Mouse (Mus musculus) heart, embryonic 10.5 days (tissue): ENCODE measurements around the gene Gadl1. TPM values are rescaled to one million over a fixed set of nuclear protein-coding genes. Genes with fewer than 3 reads are reported as not detected.
A peak's percentile ranks its signal among the peaks of the same experiment; 100 is the strongest.

ENCODE experiments used
- DNase-seq: peaks from one replicate; pipeline ENCODE4 v3.0.0-alpha.2; 2017; ENCODE audit warnings: low spot score
- H3K27ac ChIP-seq: fragments of 300-500 bp; sonication (generic); 2 replicates; pipeline ENCODE4 v1.5.1; 2016; ENCODE audit warnings: mild to moderate bottlenecking
- H3K27me3 ChIP-seq: fragments of 300-500 bp; sonication (generic); 2 replicates; pipeline ENCODE4 v1.6.1; 2016; ENCODE audit warnings: mild to moderate bottlenecking; ENCODE audit not compliant: poor library complexity, insufficient read depth, severe bottlenecking
- H3K36me3 ChIP-seq: fragments of 300-500 bp; sonication (generic); 2 replicates; pipeline ENCODE4 v1.6.1; 2016; ENCODE audit warnings: mild to moderate bottlenecking, moderate library complexity
- H3K4me1 ChIP-seq: fragments of 300-500 bp; sonication (generic); 2 replicates; pipeline ENCODE4 v1.6.1; 2016; ENCODE audit warnings: mild to moderate bottlenecking
- H3K4me3 ChIP-seq: fragments of 300-500 bp; sonication (generic); 2 replicates; pipeline ENCODE4 v1.5.1; 2016; ENCODE audit warnings: mild to moderate bottlenecking, moderate library complexity
- H3K9me3 ChIP-seq: fragments of 300-500 bp; sonication (generic); 2 replicates; pipeline ENCODE4 v1.6.1; 2016; ENCODE audit warnings: mild to moderate bottlenecking, moderate library complexity
- WGBS: fragments of 180-500 bp; shearing (Covaris S2); methylation state at CpG from one replicate; pipeline ENCODE4 v1.1.7; 2016; 5-methylcytosine and 5-hydroxymethylcytosine counted together
- polyA plus RNA-seq: library from polyadenylated mRNA; unstranded; fragments of >200 nt; fragmentation: Nextera tagmentation; extraction: Ambion mirVana; gene quantifications from 2 replicates; pipeline ENCODE4 v1.2.1, GENCODE M21; 2016

Gene Gadl1
- polyA plus RNA-seq, 1 experiment from 2014 or later: 0.35 TPM

DNA sequence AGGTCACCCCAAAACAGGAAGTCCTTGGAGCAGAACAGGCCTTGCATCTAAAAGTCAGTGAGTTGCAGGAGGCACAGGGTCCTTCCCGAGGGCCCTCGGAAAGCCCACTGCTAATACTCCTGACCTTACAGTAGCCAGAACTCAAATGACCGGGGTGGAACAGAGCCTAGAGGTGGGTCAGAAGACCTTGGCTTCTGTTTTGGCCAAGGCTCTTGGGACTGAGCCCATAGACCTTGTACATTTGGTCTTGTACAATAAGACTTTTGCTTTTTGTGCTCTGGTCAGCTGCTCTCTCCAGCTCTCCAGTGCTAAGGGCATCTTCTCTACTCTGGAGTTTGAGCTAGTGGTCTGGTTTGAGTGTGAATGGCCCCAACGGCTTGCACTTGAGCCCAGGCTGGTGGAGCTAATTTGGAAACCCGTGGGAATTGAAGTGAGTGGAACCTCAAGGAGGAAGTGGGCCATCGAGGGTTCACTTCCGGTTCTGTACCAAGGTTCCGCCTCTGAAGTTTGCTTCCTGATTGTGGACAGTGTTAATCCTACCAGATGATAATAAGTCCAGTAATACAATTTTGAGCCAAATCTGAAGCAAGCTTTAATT, 174.6 kb downstream of the Gadl1 start:
- Histone ChIP-seq H3K4me3 (no peak overlapping the region), H3K27me3 (no peaks in the 10 kb centered on the region), H3K27ac (no peak overlapping the region), H3K36me3 (no peaks in the 10 kb centered on the region), H3K9me3 (no peaks in the 10 kb centered on the region), H3K4me1 (no peaks in the 10 kb centered on the region)
- WGBS: 84% methylated on average over 8 of the region's 8 CpGs
- DNase-seq: no peak

GRCm38 (mm10) chr9:116084324-116084931, 175.2 kb downstream of the Gadl1 start:
- Histone ChIP-seq H3K27ac (no peak overlapping the region), H3K9me3 (no peaks in the 10 kb centered on the region), H3K4me1 (no peaks in the 10 kb centered on the region), H3K4me3 (no peak overlapping the region), H3K27me3 (no peaks in the 10 kb centered on the region), H3K36me3 (no peaks in the 10 kb centered on the region)
- no peak for DNase-seq
- 89% methylated on average over 12 of the region's 12 CpGs for WGBS

GRCm38 (mm10) chr9:116085999-116086398, 176.7 kb downstream of the Gadl1 start:
- no peak for DNase-seq
- Histone ChIP-seq H3K4me3 (no peak overlapping the region), H3K9me3 (no peaks in the 10 kb centered on the region), H3K27me3 (no peaks in the 10 kb centered on the region), H3K36me3 (no peaks in the 10 kb centered on the region), H3K4me1 (no peaks in the 10 kb centered on the region), H3K27ac (no peak overlapping the region)
- 85% methylated on average over 6 of the region's 6 CpGs for WGBS

GRCm38 (mm10) chr9:116087263-116087662, 178.0 kb downstream of the Gadl1 start:
- no peaks in the 10 kb centered on the region for H3K9me3 ChIP-seq
- H3K27me3 ChIP-seq: no peaks in the 10 kb centered on the region
- H3K4me1 ChIP-seq: no peaks in the 10 kb centered on the region
- 91% methylated on average over 5 of the region's 5 CpGs for WGBS
- H3K4me3 ChIP-seq: no peak overlapping the region
- no peaks in the 10 kb centered on the region for H3K36me3 ChIP-seq
- DNase-seq: no peak
- H3K27ac ChIP-seq: no peak overlapping the region

- 38% methylated on average over 5 of the region's 5 CpGs for WGBS
- Histone ChIP-seq H3K36me3 (peaks cover 4% of the 10 kb centered on the region; the same call in 1 of the 2 replicates), H3K27ac (no peak overlapping the region), H3K4me1 (peaks cover 5% of the 10 kb centered on the region; the same call in 1 of the 2 replicates), H3K4me3 (no peak overlapping the region), H3K9me3 (no peaks in the 10 kb centered on the region), H3K27me3 (no peaks in the 10 kb centered on the region)
- no peak for DNase-seq
These were observed 178.6 kb downstream of the Gadl1 start for GRCm38 (mm10) chr9:116087880-116088279.

GRCm38 (mm10) chr9:116088912-116089311, 179.7 kb downstream of the Gadl1 start:
- WGBS: 85% methylated on average over 9 of the region's 9 CpGs
- H3K9me3 ChIP-seq: no peaks in the 10 kb centered on the region
- no peak overlapping the region for H3K4me3 ChIP-seq
- peaks cover 6% of the 10 kb centered on the region; the same call in 1 of the 2 replicates for H3K4me1 ChIP-seq
- H3K27me3 ChIP-seq: no peaks in the 10 kb centered on the region
- H3K36me3 ChIP-seq: peaks cover 5% of the 10 kb centered on the region; the same call in 1 of the 2 replicates
- H3K27ac ChIP-seq: no peak overlapping the region
- no peak for DNase-seq

DNA sequence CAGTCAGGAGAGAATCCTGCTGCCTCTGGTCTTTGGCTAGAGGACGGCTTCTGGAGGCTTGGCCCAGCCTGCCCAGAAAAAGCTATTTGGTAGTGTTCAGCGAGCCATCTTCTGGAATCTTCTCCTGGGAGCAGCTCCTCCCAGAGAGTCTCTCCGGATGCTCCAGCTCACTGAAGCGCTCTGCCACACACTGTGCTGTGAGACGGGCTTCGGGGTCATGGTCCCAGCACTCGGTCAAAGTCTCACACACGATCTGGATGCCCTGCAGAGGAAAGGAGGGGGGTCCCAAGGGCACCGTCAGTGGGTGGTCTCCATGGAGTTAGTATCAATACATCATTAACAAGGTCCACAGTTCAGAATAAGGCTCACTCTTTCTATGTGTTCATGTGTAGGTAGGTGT, 181.0 kb downstream of the Gadl1 start:
- Histone ChIP-seq H3K36me3 (peaks cover 5% of the 10 kb centered on the region; the same call in 1 of the 2 replicates), H3K27ac (no peak overlapping the region), H3K27me3 (no peaks in the 10 kb centered on the region), H3K4me1 (peaks cover 6% of the 10 kb centered on the region; the same call in 1 of the 2 replicates), H3K9me3 (no peaks in the 10 kb centered on the region), H3K4me3 (no peak overlapping the region)
- no peak for DNase-seq
- WGBS: 83% methylated on average over 9 of the region's 9 CpGs

DNA sequence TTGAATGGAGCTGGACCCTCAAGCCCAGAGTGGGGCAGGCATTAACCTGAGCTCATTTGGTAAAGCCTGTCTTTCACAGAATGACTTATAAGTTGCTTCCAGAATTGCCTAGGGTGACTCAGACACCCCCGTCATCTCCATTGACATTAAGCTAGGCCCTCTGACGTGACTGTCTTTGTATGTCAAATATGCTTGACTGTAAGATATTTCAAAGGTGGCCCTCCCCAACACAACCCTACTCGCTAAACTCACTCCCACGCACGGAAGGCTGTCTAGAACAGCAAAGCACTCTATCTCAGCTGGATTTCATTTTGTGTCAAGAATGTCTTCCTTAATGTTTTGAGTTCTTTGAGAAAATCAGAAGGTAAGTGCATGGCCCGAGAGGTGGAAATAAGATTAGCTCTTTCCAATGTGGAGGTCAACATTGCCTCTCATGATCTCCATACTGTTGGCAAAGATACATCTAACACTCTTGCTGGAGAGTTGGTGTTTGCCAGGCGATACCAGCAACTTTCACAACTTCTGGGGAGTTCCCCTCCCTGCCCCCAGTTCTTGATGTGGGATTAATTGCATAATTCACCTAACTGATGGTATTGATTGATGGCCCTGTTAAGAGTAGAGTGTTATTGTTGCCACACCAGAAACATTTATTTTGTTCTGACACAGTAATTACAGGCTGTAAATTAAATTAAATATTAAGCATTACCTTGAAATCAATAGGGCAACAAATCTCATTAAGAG, 182.0 kb downstream of the Gadl1 start:
- H3K9me3 ChIP-seq: no peaks in the 10 kb centered on the region
- H3K27me3 ChIP-seq: no peaks in the 10 kb centered on the region
- WGBS: 80% methylated on average over 7 of the region's 7 CpGs
- no peak overlapping the region for H3K27ac ChIP-seq
- peaks cover 8% of the 10 kb centered on the region; the same call in 1 of the 2 replicates for H3K36me3 ChIP-seq
- no peak for DNase-seq
- H3K4me3 ChIP-seq: no peak overlapping the region
- peaks cover 6% of the 10 kb centered on the region; the same call in 1 of the 2 replicates for H3K4me1 ChIP-seq

- DNase-seq: no peak
- no peak overlapping the region for H3K4me3 ChIP-seq
- H3K27me3 ChIP-seq: no peaks in the 10 kb centered on the region
- peaks cover 6% of the 10 kb centered on the region; the same call in 1 of the 2 replicates for H3K4me1 ChIP-seq
- WGBS: 65% methylated on average over 5 of the region's 5 CpGs
- no peaks in the 10 kb centered on the region for H3K9me3 ChIP-seq
- H3K36me3 ChIP-seq: peaks cover 8% of the 10 kb centered on the region; the same call in 1 of the 2 replicates
- no peak overlapping the region for H3K27ac ChIP-seq
These were observed 182.7 kb downstream of the Gadl1 start for GRCm38 (mm10) chr9:116091921-116092320.

DNA sequence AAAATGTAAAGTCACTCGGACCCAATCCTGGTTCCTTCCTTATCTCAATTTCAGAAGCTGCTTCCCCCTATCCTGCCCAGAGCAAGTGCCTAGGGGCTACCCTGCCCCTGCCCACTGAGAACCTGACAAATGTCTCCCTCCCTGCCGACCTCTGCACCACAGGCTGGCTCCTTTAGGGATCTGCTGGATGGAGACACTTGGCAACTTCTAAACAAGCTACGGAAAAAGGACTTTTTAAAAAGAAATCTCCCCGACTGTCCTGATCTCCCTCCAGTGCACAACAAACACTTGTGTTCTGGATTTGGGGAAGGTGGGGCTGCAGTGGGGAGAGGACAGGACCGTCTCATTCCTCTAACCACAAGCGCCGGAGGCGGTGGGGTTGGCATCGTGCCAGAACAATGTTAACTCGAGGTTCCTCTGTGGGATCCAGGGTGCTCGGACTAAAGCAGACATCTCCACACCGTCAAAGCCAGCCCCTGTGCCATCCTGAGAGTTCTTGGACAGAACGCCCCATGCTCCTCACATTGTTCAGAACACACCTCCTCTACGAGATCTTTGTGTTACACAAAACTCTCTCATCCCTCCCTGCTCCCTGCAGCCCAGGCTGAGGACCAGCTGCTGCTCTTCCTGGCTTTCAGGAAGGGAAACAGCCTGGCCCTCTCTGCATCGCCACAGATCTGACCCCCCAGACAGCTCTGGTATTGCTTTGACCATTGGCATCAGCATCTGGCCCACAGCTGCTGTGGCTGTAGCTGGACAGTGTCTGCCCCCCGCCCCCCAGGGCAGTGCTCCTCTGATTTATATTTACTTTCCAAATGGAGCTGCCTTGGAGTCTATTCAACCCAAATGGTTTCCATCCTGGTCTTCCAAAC, 189.7 kb downstream of the Gadl1 start:
- 78% methylated on average over 16 of the region's 16 CpGs for WGBS
- peaks cover 15% of the 10 kb centered on the region; the same call in 1 of the 2 replicates for H3K4me1 ChIP-seq
- H3K27ac ChIP-seq: 0 out of 2 replicates have a peak overlapping the region, but pooled peaks have one; percentile 7
- peaks cover 19% of the 10 kb centered on the region for H3K36me3 ChIP-seq
- H3K9me3 ChIP-seq: no peaks in the 10 kb centered on the region
- H3K27me3 ChIP-seq: no peaks in the 10 kb centered on the region
- DNase-seq: no peak
- H3K4me3 ChIP-seq: no peak overlapping the region

DNA sequence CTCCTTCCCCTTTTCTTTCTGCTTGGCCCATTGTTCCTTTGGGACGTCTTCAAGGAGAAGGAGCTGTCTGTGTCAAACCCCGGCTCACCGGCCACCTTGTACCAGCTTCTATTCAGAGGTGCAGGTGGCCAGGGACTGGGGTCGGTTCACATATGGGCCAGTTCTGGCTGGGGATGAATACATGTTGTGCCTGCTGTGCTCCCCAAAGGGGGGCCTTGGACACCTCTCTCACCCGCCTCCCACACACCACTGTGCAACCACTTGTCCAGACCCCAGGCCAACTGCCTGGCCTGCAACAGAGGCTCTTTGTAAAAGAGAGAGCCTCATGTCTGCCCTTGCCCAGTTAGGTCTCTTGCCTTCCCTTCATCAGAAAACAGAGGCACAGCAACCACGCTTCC, 190.3 kb downstream of the Gadl1 start:
- WGBS: 83% methylated on average over 6 of the region's 6 CpGs
- no peak overlapping the region for H3K27ac ChIP-seq
- no peaks in the 10 kb centered on the region for H3K9me3 ChIP-seq
- no peaks in the 10 kb centered on the region for H3K27me3 ChIP-seq
- peaks cover 15% of the 10 kb centered on the region; the same call in 1 of the 2 replicates for H3K4me1 ChIP-seq
- H3K4me3 ChIP-seq: no peak overlapping the region
- H3K36me3 ChIP-seq: peaks cover 23% of the 10 kb centered on the region
- no peak for DNase-seq

- 74% methylated on average over 9 of the region's 9 CpGs for WGBS
- Histone ChIP-seq H3K9me3 (no peaks in the 10 kb centered on the region), H3K27me3 (no peaks in the 10 kb centered on the region), H3K4me3 (no peak overlapping the region), H3K36me3 (peaks cover 27% of the 10 kb centered on the region), H3K27ac (no peak overlapping the region), H3K4me1 (peaks cover 15% of the 10 kb centered on the region; the same call in 1 of the 2 replicates)
- no peak for DNase-seq
These were observed 190.8 kb downstream of the Gadl1 start for GRCm38 (mm10) chr9:116100015-116100414.
